ENCODE assay signal across 9 mouse cellular contexts in the genomic region with DNA sequence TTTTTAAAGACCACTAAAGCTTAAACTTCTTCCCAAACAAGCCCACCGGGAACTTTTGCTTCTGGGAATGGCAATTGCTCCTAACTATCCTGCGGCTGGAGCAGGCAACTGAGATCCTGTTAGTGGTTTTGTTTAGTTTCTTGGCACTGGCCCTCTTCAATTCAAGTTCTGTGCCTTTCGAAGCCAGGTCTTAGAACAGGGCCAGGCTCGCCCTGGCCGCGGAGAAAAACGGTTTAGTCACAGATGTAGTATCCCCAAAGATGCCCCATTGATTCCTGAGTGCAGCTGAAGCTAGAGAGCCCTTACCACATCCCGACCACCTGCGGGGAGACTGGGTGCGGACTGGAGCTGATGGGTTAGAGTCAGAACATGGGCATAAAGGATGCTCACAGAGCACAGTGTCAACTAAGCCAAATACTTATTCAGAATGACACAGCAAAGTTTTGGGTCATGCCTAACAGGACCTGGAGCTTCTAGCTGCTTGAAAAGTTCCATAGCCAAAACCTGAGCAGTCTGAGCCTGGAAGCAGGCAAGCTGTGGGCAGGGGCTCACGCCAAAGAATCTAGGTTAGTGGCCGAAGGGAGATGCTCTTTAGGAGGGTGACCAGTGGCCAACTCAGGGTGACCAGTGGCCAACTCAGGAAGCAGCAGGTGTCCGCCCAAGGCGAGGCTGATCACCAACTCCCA. TPM values are rescaled to one million over a fixed set of nuclear protein-coding genes. Genes with fewer than 3 reads are reported as not detected.
DNase-seq lines count a peak whose midpoint lies in the region; ATAC-seq and TF ChIP-seq lines count a peak whose summit lies in the region.
"Had no signal": no experiment of that assay in that cellular context is flagged by ENCODE, and none has a peak within 500 bp of the region (broad histone marks: within the 10 kb centered on the region; RNA-seq: fewer than 3 reads in every experiment).

No protein-coding gene starts in this region.

- H3K4me2 ChIP-seq in kidney, postnatal 0 days (ENCODE audit: low read length) = peak overlapping the region; percentile 79
- peak overlapping the region; percentile 98 for H3K4me2 ChIP-seq in heart, embryonic 16.5 days (ENCODE audit: low read depth, low read length)

- no peak for DNase-seq in kidney, postnatal 0 days (ENCODE audit: low spot score)
- DNase-seq in kidney, postnatal 25 days = no peak
- DNase-seq in midbrain, embryonic 10.5 days (ENCODE audit: low spot score) = no peak
- no peak for DNase-seq in thymus, postnatal 4 days
- DNase-seq in right cerebral cortex, postnatal 4 days = no peak

- peak overlapping the region; percentile 52 for H3K4me3 ChIP-seq in kidney, postnatal 0 days (replicated peaks; ENCODE audit: low read depth, low read length)
- peak overlapping the region; percentile 80 for H3K4me3 ChIP-seq in heart, embryonic 16.5 days (ENCODE audit: low read length)
- peak overlapping the region; percentile 62 for H3K4me3 ChIP-seq in midbrain, embryonic 10.5 days

- WGBS in kidney, postnatal 0 days = 47% methylated on average over 14 of the region's 14 CpGs
- WGBS in heart, embryonic 16.5 days = 40% methylated on average over 14 of the region's 14 CpGs
- WGBS in midbrain, embryonic 10.5 days = 21% methylated on average over 14 of the region's 14 CpGs

- no peaks in the 10 kb centered on the region; the same call in 1 of the 2 replicates for H3K27me3 ChIP-seq in kidney, postnatal 0 days (ENCODE audit: insufficient read depth, low read length)
- H3K27me3 ChIP-seq in heart, embryonic 16.5 days (ENCODE audit: control insufficient read depth, insufficient read depth, low read length) = no peaks in the 10 kb centered on the region
- H3K27me3 ChIP-seq in midbrain, embryonic 10.5 days (ENCODE audit: low read depth, poor library complexity, severe bottlenecking) = peaks cover 42% of the 10 kb centered on the region

- TF ChIP-seq CTCF in kidney, postnatal 0 days (IDR thresholded peaks at IDR 0.05; ENCODE audit: low read depth) = no peak

- 0 out of 2 replicates have a peak, but pooled peaks cover 3% of the 10 kb centered on the region for H3K4me1 ChIP-seq in kidney, postnatal 0 days (replicated peaks; ENCODE audit: insufficient read depth, low read length)
- peaks cover 16% of the 10 kb centered on the region for H3K4me1 ChIP-seq in heart, embryonic 16.5 days (ENCODE audit: control insufficient read depth, insufficient read depth, low read length)
- peaks cover 31% of the 10 kb centered on the region for H3K4me1 ChIP-seq in midbrain, embryonic 10.5 days

- H3K27ac ChIP-seq in kidney, postnatal 0 days = no peak overlapping the region
- no peak overlapping the region for H3K27ac ChIP-seq in heart, embryonic 16.5 days (ENCODE audit: low read length)
- peak overlapping the region; percentile 76 for H3K27ac ChIP-seq in midbrain, embryonic 10.5 days (replicated peaks)

- no peak for ATAC-seq in kidney, postnatal 0 days (replicated peaks; ENCODE audit: low FRiP score, low read depth)
- peak; percentile 20; the same call in 1 of the 2 replicates for ATAC-seq in common myeloid progenitor, adult 5-6 weeks (replicated peaks; ENCODE audit: low read depth, poor library complexity, severe bottlenecking)
- ATAC-seq in heart, embryonic 16.5 days (replicated peaks; ENCODE audit: extremely low read depth, insufficient read depth, low FRiP score) = no peak
- ATAC-seq in inflammation-experienced regulatory T-cells, adult 6 months = no peak

- H3K36me3 ChIP-seq in kidney, postnatal 0 days (ENCODE audit: insufficient read depth, low read length) = no peaks in the 10 kb centered on the region
- H3K36me3 ChIP-seq in heart, embryonic 16.5 days (ENCODE audit: control insufficient read depth, insufficient read depth) = no peaks in the 10 kb centered on the region
- peaks cover 14% of the 10 kb centered on the region; the same call in 1 of the 2 replicates for H3K36me3 ChIP-seq in midbrain, embryonic 10.5 days

- H3K9ac ChIP-seq in kidney, postnatal 0 days (ENCODE audit: low read depth, low read length) = peak overlapping the region; percentile 51
- peak overlapping the region; percentile 75 for H3K9ac ChIP-seq in heart, embryonic 16.5 days (ENCODE audit: low read length)

- H3K9me3 ChIP-seq in kidney, postnatal 0 days (replicated peaks; ENCODE audit: low read length) = no peaks in the 10 kb centered on the region
- H3K9me3 ChIP-seq in heart, embryonic 16.5 days (replicated peaks; ENCODE audit: control insufficient read depth, low read length) = no peaks in the 10 kb centered on the region
- 0 out of 2 replicates have a peak, but pooled peaks cover 5% of the 10 kb centered on the region for H3K9me3 ChIP-seq in midbrain, embryonic 10.5 days (replicated peaks)

RNA-seq across cellular contexts. Expression of gene Ddit4l, which starts 1.6 kb away (rescaled TPM):
- 19.6 and 23.1 TPM in 2 replicates for polyA plus RNA-seq in kidney, postnatal 0 days (2015; fragmentation: Nextera tagmentation; extraction: Ambion mirVana)
- total RNA-seq in common myeloid progenitor, adult 5-6 weeks (2017) = 0.24 TPM in 1 of 2 replicates, not detected in the other
- 5.4 and 9.3 TPM in 2 replicates for polyA plus RNA-seq in heart, embryonic 16.5 days (2015; fragmentation: Nextera tagmentation; extraction: Ambion mirVana)
- polyA plus RNA-seq in midbrain, embryonic 10.5 days (2016; fragmentation: Nextera tagmentation; extraction: Ambion mirVana) = 13.6 and 16.4 TPM in 2 replicates
- polyA plus RNA-seq in inflammation-experienced regulatory T-cells, adult 6 months (2017; shearing (Covaris generic)) = under 1 TPM in 1 of 3 experiments, not detected in 2; 0.13 TPM

RNA-seq across cellular contexts. Expression of gene Gm21962, which starts 48.3 kb away (rescaled TPM):
- not detected in 2 replicates for polyA plus RNA-seq in kidney, postnatal 0 days (2015; fragmentation: Nextera tagmentation; extraction: Ambion mirVana)
- 0.09 TPM in 1 of 2 replicates, not detected in the other for total RNA-seq in common myeloid progenitor, adult 5-6 weeks (2017)
- polyA plus RNA-seq in heart, embryonic 16.5 days (2015; fragmentation: Nextera tagmentation; extraction: Ambion mirVana) = not detected in 2 replicates
- polyA plus RNA-seq in midbrain, embryonic 10.5 days (2016; fragmentation: Nextera tagmentation; extraction: Ambion mirVana) = not detected in 2 replicates
- polyA plus RNA-seq in inflammation-experienced regulatory T-cells, adult 6 months (2017; shearing (Covaris generic)) = not detected
- total RNA-seq: left cerebral cortex, adult 8-10 months had no signal
